Mouse (Mus musculus): ENCODE results near the gene Eef1a1. TPM values are rescaled to one million over a fixed set of nuclear protein-coding genes. Genes with fewer than 3 reads are reported as not detected.
"Not testable (repeated sequence)": the region's sequence is repeated elsewhere in the genome, so short reads cannot be mapped to it uniquely, and the experiment has no call there.

The Eef1a1 gene
- polyA plus RNA-seq, 1 experiment, result 2,102 TPM

- peak overlapping the region; percentile 99 for H3K27ac ChIP-seq (ENCODE audit: control insufficient read depth, insufficient read depth, low read depth, low read length)
- peaks cover 7% of the 10 kb centered on the region for H3K4me1 ChIP-seq (ENCODE audit: control insufficient read depth, insufficient read depth, low read length)
- peak overlapping the region; percentile 97 for H3K4me3 ChIP-seq (ENCODE audit: control insufficient read depth, low read depth, low read length)
- H3K36me3 ChIP-seq (ENCODE audit: control insufficient read depth, insufficient read depth, low read length), result peaks cover under 1% of the 10 kb centered on the region; the same call in 1 of the 2 replicates
- H3K27me3 ChIP-seq (ENCODE audit: control insufficient read depth, insufficient read depth, low read length), result no peaks in the 10 kb centered on the region
- peak; percentile 100 for TF ChIP-seq POLR2A (IDR thresholded peaks at IDR 0.05; ENCODE audit: control insufficient read depth, low read depth, low read length)
- TF ChIP-seq CTCF (IDR thresholded peaks at IDR 0.05; ENCODE audit: control insufficient read depth, insufficient read depth, insufficient replicate concordance, low read depth, low read length), result no peak
These were observed 7.3 kb downstream of the Eef1a1 start for GRCm38 (mm10) chr9:78481423-78482331.

GRCm38 (mm10) chr9:78480706-78481358 is 8.1 kb downstream of the Eef1a1 start:
- TF ChIP-seq POLR2A (IDR thresholded peaks at IDR 0.05; ENCODE audit: control insufficient read depth, low read depth, low read length) (no peak; the same call in 1 of the 2 replicates), CTCF (IDR thresholded peaks at IDR 0.05; ENCODE audit: control insufficient read depth, insufficient read depth, insufficient replicate concordance, low read depth, low read length) (no peak)
- peaks cover 2% of the 10 kb centered on the region; the same call in 1 of the 2 replicates for H3K36me3 ChIP-seq (ENCODE audit: control insufficient read depth, insufficient read depth, low read length)
- H3K4me1 ChIP-seq (ENCODE audit: control insufficient read depth, insufficient read depth, low read length), result peaks cover 7% of the 10 kb centered on the region
- H3K27ac ChIP-seq (ENCODE audit: control insufficient read depth, insufficient read depth, low read depth, low read length), result peak overlapping the region; percentile 88
- peak overlapping the region; percentile 88 for H3K4me3 ChIP-seq (ENCODE audit: control insufficient read depth, low read depth, low read length)
- H3K27me3 ChIP-seq (ENCODE audit: control insufficient read depth, insufficient read depth, low read length), result no peaks in the 10 kb centered on the region

- H3K4me1 ChIP-seq (ENCODE audit: control insufficient read depth, insufficient read depth, low read length); H3K36me3 ChIP-seq (ENCODE audit: control insufficient read depth, insufficient read depth, low read length); H3K27me3 ChIP-seq (ENCODE audit: control insufficient read depth, insufficient read depth, low read length): not testable (repeated sequence)
- peak overlapping the region; percentile 88 for H3K27ac ChIP-seq (ENCODE audit: control insufficient read depth, insufficient read depth, low read depth, low read length)
- H3K4me3 ChIP-seq (ENCODE audit: control insufficient read depth, low read depth, low read length), result peak overlapping the region; percentile 88
These were observed 8.7 kb downstream of the Eef1a1 start for GRCm38 (mm10) chr9:78480227-78480626.

GRCm38 (mm10) chr9:78479308-78479707 is 9.6 kb downstream of the Eef1a1 start:
- H3K27me3 ChIP-seq (ENCODE audit: control insufficient read depth, insufficient read depth, low read length); H3K36me3 ChIP-seq (ENCODE audit: control insufficient read depth, insufficient read depth, low read length); H3K4me3 ChIP-seq (ENCODE audit: control insufficient read depth, low read depth, low read length); H3K27ac ChIP-seq (ENCODE audit: control insufficient read depth, insufficient read depth, low read depth, low read length); H3K4me1 ChIP-seq (ENCODE audit: control insufficient read depth, insufficient read depth, low read length): not testable (repeated sequence)

- not testable (repeated sequence) for H3K4me3 ChIP-seq (ENCODE audit: control insufficient read depth, low read depth, low read length); H3K27ac ChIP-seq (ENCODE audit: control insufficient read depth, insufficient read depth, low read depth, low read length); H3K4me1 ChIP-seq (ENCODE audit: control insufficient read depth, insufficient read depth, low read length); H3K36me3 ChIP-seq (ENCODE audit: control insufficient read depth, insufficient read depth, low read length); H3K27me3 ChIP-seq (ENCODE audit: control insufficient read depth, insufficient read depth, low read length)
These were observed 10.8 kb downstream of the Eef1a1 start for GRCm38 (mm10) chr9:78478009-78478605.

- TF ChIP-seq POLR2A (IDR thresholded peaks at IDR 0.05; ENCODE audit: control insufficient read depth, low read depth, low read length) (no peak), CTCF (IDR thresholded peaks at IDR 0.05; ENCODE audit: control insufficient read depth, insufficient read depth, insufficient replicate concordance, low read depth, low read length) (no peak)
- H3K4me3 ChIP-seq (ENCODE audit: control insufficient read depth, low read depth, low read length), result no peak overlapping the region
- H3K36me3 ChIP-seq (ENCODE audit: control insufficient read depth, insufficient read depth, low read length), result peaks cover 2% of the 10 kb centered on the region; the same call in 1 of the 2 replicates
- H3K27ac ChIP-seq (ENCODE audit: control insufficient read depth, insufficient read depth, low read depth, low read length), result no peak overlapping the region
- H3K4me1 ChIP-seq (ENCODE audit: control insufficient read depth, insufficient read depth, low read length), result peaks cover 3% of the 10 kb centered on the region
- no peaks in the 10 kb centered on the region for H3K27me3 ChIP-seq (ENCODE audit: control insufficient read depth, insufficient read depth, low read length)
These were observed 11.9 kb downstream of the Eef1a1 start for GRCm38 (mm10) chr9:78477021-78477551.

GRCm38 (mm10) chr9:78476531-78477020 is 12.4 kb downstream of the Eef1a1 start:
- Histone ChIP-seq H3K36me3 (ENCODE audit: control insufficient read depth, insufficient read depth, low read length) (peaks cover 2% of the 10 kb centered on the region; the same call in 1 of the 2 replicates), H3K4me3 (ENCODE audit: control insufficient read depth, low read depth, low read length) (no peak overlapping the region), H3K4me1 (ENCODE audit: control insufficient read depth, insufficient read depth, low read length) (no peaks in the 10 kb centered on the region), H3K27me3 (ENCODE audit: control insufficient read depth, insufficient read depth, low read length) (no peaks in the 10 kb centered on the region), H3K27ac (ENCODE audit: control insufficient read depth, insufficient read depth, low read depth, low read length) (no peak overlapping the region)
- TF ChIP-seq CTCF (IDR thresholded peaks at IDR 0.05; ENCODE audit: control insufficient read depth, insufficient read depth, insufficient replicate concordance, low read depth, low read length) (no peak), POLR2A (IDR thresholded peaks at IDR 0.05; ENCODE audit: control insufficient read depth, low read depth, low read length) (no peak)

Measured in testis, adult 2 months (tissue).